Mouse (Mus musculus): Measurements from ENCODE around the gene Otop3. TPM values are rescaled to one million over a fixed set of nuclear protein-coding genes. Genes with fewer than 3 reads are reported as not detected.

Otop3 gene
- total and polyA plus RNA-seq, 2 experiments from 2014 or later, result 1.8 to 3.7 TPM

DNA sequence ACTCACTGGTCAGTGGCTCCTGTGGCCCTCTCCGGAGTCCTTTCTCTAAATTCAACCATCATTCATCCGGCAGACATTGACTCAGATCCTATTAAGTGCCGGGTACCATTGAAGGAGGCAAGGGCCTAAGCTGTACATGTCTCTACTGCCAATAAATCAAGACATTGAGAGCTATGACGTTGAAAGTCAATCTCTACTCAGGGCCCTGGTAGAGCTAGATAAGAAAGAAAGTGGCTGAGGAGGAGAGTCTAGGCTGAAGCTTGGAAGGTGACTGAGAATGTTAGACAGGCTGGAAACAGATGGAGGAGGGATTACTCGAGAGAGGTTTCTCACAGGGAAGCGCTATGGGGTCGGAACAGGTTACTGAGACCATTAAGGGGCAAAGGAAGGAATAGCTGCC, 35.8 kb downstream of the Otop3 start:
- Histone ChIP-seq H3K4me3 (ENCODE audit: low read depth, low read length) (no peak overlapping the region), H3K36me3 (ENCODE audit: insufficient read depth, low read length) (no peaks in the 10 kb centered on the region), H3K4me1 (ENCODE audit: insufficient read depth, low read length) (peaks cover 18% of the 10 kb centered on the region; the same call in 1 of the 2 replicates), H3K27ac (ENCODE audit: low read depth, low read length) (no peak overlapping the region), H3K9ac (replicated peaks; ENCODE audit: low read length, poor library complexity, severe bottlenecking) (no peak overlapping the region), H3K9me3 (ENCODE audit: low read length) (no peaks in the 10 kb centered on the region), H3K27me3 (ENCODE audit: insufficient read depth, low read length) (no peaks in the 10 kb centered on the region), H3K4me2 (ENCODE audit: low read depth, low read length, poor library complexity, severe bottlenecking) (no peak overlapping the region)
- no peak for DNase-seq (ENCODE audit: low spot score)
- ATAC-seq (ENCODE audit: low FRiP score), result no peak
- 65% methylated on average over 7 of the region's 7 CpGs for WGBS
- TF ChIP-seq CTCF (IDR thresholded peaks at IDR 0.05), result no peak

- 78% methylated on average over 8 of the region's 8 CpGs for WGBS
- Histone ChIP-seq H3K9ac (replicated peaks; ENCODE audit: low read length, poor library complexity, severe bottlenecking) (no peak overlapping the region), H3K36me3 (ENCODE audit: insufficient read depth, low read length) (no peaks in the 10 kb centered on the region), H3K27me3 (ENCODE audit: insufficient read depth, low read length) (no peaks in the 10 kb centered on the region), H3K27ac (ENCODE audit: low read depth, low read length) (no peak overlapping the region), H3K4me3 (ENCODE audit: low read depth, low read length) (no peak overlapping the region), H3K4me2 (ENCODE audit: low read depth, low read length, poor library complexity, severe bottlenecking) (no peak overlapping the region), H3K9me3 (ENCODE audit: low read length) (no peaks in the 10 kb centered on the region), H3K4me1 (ENCODE audit: insufficient read depth, low read length) (peaks cover 12% of the 10 kb centered on the region; the same call in 1 of the 2 replicates)
- ATAC-seq (ENCODE audit: low FRiP score), result no peak
- TF ChIP-seq CTCF (IDR thresholded peaks at IDR 0.05), result no peak
- DNase-seq (ENCODE audit: low spot score), result no peak
Measured at GRCm38 (mm10) chr11:115371354-115371753, 36.8 kb downstream of the Otop3 start.

GRCm38 (mm10) chr11:115372015-115372414, 37.5 kb downstream of the Otop3 start:
- 81% methylated on average over 1 of the region's 1 CpGs for WGBS
- Histone ChIP-seq H3K9ac (replicated peaks; ENCODE audit: low read length, poor library complexity, severe bottlenecking) (no peak overlapping the region), H3K9me3 (ENCODE audit: low read length) (no peaks in the 10 kb centered on the region), H3K27ac (ENCODE audit: low read depth, low read length) (no peak overlapping the region), H3K4me2 (ENCODE audit: low read depth, low read length, poor library complexity, severe bottlenecking) (no peak overlapping the region), H3K27me3 (ENCODE audit: insufficient read depth, low read length) (no peaks in the 10 kb centered on the region), H3K4me3 (ENCODE audit: low read depth, low read length) (no peak overlapping the region), H3K4me1 (ENCODE audit: insufficient read depth, low read length) (0 out of 2 replicates have a peak, but pooled peaks cover 10% of the 10 kb centered on the region), H3K36me3 (ENCODE audit: insufficient read depth, low read length) (no peaks in the 10 kb centered on the region)
- no peak for TF ChIP-seq CTCF (IDR thresholded peaks at IDR 0.05)
- no peak for ATAC-seq (ENCODE audit: low FRiP score)
- DNase-seq (ENCODE audit: low spot score), result no peak

- ATAC-seq (ENCODE audit: low FRiP score) (no peak), DNase-seq (ENCODE audit: low spot score) (no peak)
- Histone ChIP-seq H3K4me3 (ENCODE audit: low read depth, low read length) (no peak overlapping the region), H3K9ac (replicated peaks; ENCODE audit: low read length, poor library complexity, severe bottlenecking) (no peak overlapping the region), H3K27me3 (ENCODE audit: insufficient read depth, low read length) (no peaks in the 10 kb centered on the region), H3K4me1 (ENCODE audit: insufficient read depth, low read length) (0 out of 2 replicates have a peak, but pooled peaks cover 10% of the 10 kb centered on the region), H3K27ac (ENCODE audit: low read depth, low read length) (no peak overlapping the region), H3K4me2 (ENCODE audit: low read depth, low read length, poor library complexity, severe bottlenecking) (no peak overlapping the region), H3K9me3 (ENCODE audit: low read length) (no peaks in the 10 kb centered on the region), H3K36me3 (ENCODE audit: insufficient read depth, low read length) (no peaks in the 10 kb centered on the region)
- peak; percentile 35; the same call in 1 of the 2 replicates for TF ChIP-seq CTCF (IDR thresholded peaks at IDR 0.05)
- 51% methylated on average over 2 of the region's 2 CpGs for WGBS
Measured at GRCm38 (mm10) chr11:115372737-115373136, 38.2 kb downstream of the Otop3 start.

GRCm38 (mm10) chr11:115373805-115374694, 39.5 kb downstream of the Otop3 start:
- Histone ChIP-seq H3K9me3 (ENCODE audit: low read length) (no peaks in the 10 kb centered on the region), H3K4me1 (ENCODE audit: insufficient read depth, low read length) (0 out of 2 replicates have a peak, but pooled peaks cover 10% of the 10 kb centered on the region), H3K4me2 (ENCODE audit: low read depth, low read length, poor library complexity, severe bottlenecking) (peak overlapping the region; percentile 73), H3K27ac (ENCODE audit: low read depth, low read length) (peak overlapping the region; percentile 81), H3K36me3 (ENCODE audit: insufficient read depth, low read length) (no peaks in the 10 kb centered on the region), H3K27me3 (ENCODE audit: insufficient read depth, low read length) (no peaks in the 10 kb centered on the region), H3K4me3 (ENCODE audit: low read depth, low read length) (peak overlapping the region; percentile 39), H3K9ac (replicated peaks; ENCODE audit: low read length, poor library complexity, severe bottlenecking) (peak overlapping the region; percentile 68)
- DNase-seq (ENCODE audit: low spot score) (peak; percentile 83), ATAC-seq (ENCODE audit: low FRiP score) (peak; percentile 79)
- no peak for TF ChIP-seq CTCF (IDR thresholded peaks at IDR 0.05)
- WGBS, result 2% methylated on average over 30 of the region's 30 CpGs
